In the genomic region with DNA sequence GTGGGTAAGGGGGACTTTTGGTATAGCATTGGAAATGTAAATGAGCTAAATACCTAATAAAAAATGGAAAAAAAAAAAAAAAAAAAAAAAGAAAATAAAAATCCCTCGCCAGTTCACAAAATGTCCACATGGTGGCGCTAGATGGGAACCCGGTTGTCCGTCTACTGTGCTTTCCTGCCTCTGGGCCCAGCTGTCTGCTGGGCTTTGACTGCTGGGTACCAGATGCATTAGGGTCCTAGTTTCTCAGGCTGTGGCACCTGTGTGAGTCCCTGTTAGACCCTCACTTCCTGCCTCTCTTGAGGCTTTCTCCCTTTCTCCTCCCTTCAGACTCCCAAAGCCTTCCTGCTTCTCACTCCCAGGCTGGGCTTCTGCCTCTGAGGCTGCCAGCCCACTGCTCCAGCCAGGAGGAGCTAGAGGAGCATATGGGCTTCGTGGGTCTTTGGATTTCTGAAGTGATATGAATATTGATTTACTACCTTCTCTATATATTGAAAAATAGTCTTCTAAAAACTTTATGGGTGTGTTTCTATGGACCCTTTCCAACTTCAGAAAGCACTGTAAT, we compare ENCODE assay signal across 8 mouse cellular contexts.
DNase-seq lines count a peak whose midpoint lies in the region; ATAC-seq and TF ChIP-seq lines count a peak whose summit lies in the region.
"Had no signal": no experiment of that assay in that cellular context is flagged by ENCODE, and none has a peak within 500 bp of the region (broad histone marks: within the 10 kb centered on the region; RNA-seq: fewer than 3 reads in every experiment).

No protein-coding gene starts in this region.

- H3K4me1 ChIP-seq in kidney, embryonic 14.5 days (ENCODE audit: control insufficient read depth, insufficient read depth, low read length) = peaks cover 6% of the 10 kb centered on the region; the same call in 1 of the 2 replicates
- no peaks in the 10 kb centered on the region for H3K4me1 ChIP-seq in CH12.LX (ENCODE audit: control insufficient read depth in 1 of 2, insufficient read depth in 2 of 2)
- H3K4me1 ChIP-seq in intestine, postnatal 0 days (replicated peaks; ENCODE audit: control insufficient read depth, insufficient read depth, low read length) = no peaks in the 10 kb centered on the region
- H3K4me1 ChIP-seq: neural tube, embryonic 12.5 days had no signal

- H3K9me3 ChIP-seq in kidney, embryonic 14.5 days (ENCODE audit: control insufficient read depth, low read length) = no peaks in the 10 kb centered on the region
- H3K9me3 ChIP-seq in CH12.LX (replicated peaks; ENCODE audit: low read length) = no peaks in the 10 kb centered on the region
- H3K9me3 ChIP-seq in intestine, postnatal 0 days (ENCODE audit: control insufficient read depth) = no peaks in the 10 kb centered on the region
- H3K9me3 ChIP-seq: neural tube, embryonic 12.5 days had no signal

- no peak overlapping the region for H3K27ac ChIP-seq in kidney, embryonic 14.5 days (ENCODE audit: low read depth, low read length)
- no peak overlapping the region for H3K27ac ChIP-seq in CH12.LX (ENCODE audit: insufficient read depth, low read depth)
- no peak overlapping the region for H3K27ac ChIP-seq in intestine, postnatal 0 days (ENCODE audit: low read depth, low read length)
- H3K27ac ChIP-seq: neural tube, embryonic 12.5 days had no signal

- peak; percentile 19 for TF ChIP-seq RAD21 in CH12.LX (IDR thresholded peaks at IDR 0.05; ENCODE audit: low read depth, low read length)

- 0 out of 2 replicates have a peak, but pooled peaks have one; percentile 35 for ATAC-seq in kidney, embryonic 14.5 days (ENCODE audit: low FRiP score, low TSS enrichment)
- ATAC-seq in intestine, postnatal 0 days = no peak

- peak; percentile 50 to 63; a peak in 3 of 4 replicates for TF ChIP-seq CTCF in CH12.LX (conservative IDR thresholded peaks at IDR 0.05 in 1 of 2, IDR thresholded peaks at IDR 0.05 in 1 of 2; ENCODE audit: low read depth in 2 of 2, low read length in 2 of 2)
- peak; percentile 69 for TF ChIP-seq CTCF in intestine, postnatal 0 days (IDR thresholded peaks at IDR 0.05; ENCODE audit: low read depth)

- in situ Hi-C loops in CH12.LX (cut with MboI; ENCODE audit: low pct_ligation_motif_present, low pct_unique_long_range_greater_than_20kb, low sequenced_read_pairs) = no loop called here

- dilution Hi-C loops in CH12.LX (cut with MboI; ENCODE audit: extremely low pct_ligation_motif_present, extremely low pct_unique_long_range_greater_than_20kb, low sequenced_read_pairs) = no loop called here

- no peak for DNase-seq in kidney, postnatal 14 days
- DNase-seq in CH12.LX (ENCODE audit: extremely low read depth) (peak; percentile 23), R1 (ENCODE audit: low read depth, low spot score) (peak; percentile 48)
- peak; percentile 56 for DNase-seq in thymus, postnatal 0 days (ENCODE audit: low spot score)
- no peak for DNase-seq in gastrocnemius, postnatal 25 days

- H3K79me2 ChIP-seq in CH12.LX (replicated peaks; ENCODE audit: control insufficient read depth, extremely low read depth, insufficient read depth, poor library complexity, severe bottlenecking) = no peaks in the 10 kb centered on the region

- H3K4me3 ChIP-seq in kidney, embryonic 14.5 days (ENCODE audit: low read length) = no peak overlapping the region
- no peak overlapping the region for H3K4me3 ChIP-seq in CH12.LX (replicated peaks in 1 of 3; ENCODE audit: low read depth in 2 of 3, low read length in 2 of 3, poor library complexity in 1 of 3)
- no peak overlapping the region for H3K4me3 ChIP-seq in intestine, postnatal 0 days (ENCODE audit: low read depth, low read length)
- H3K4me3 ChIP-seq: neural tube, embryonic 12.5 days had no signal

- no peak overlapping the region for H3K4me2 ChIP-seq in kidney, embryonic 14.5 days (replicated peaks; ENCODE audit: low read depth, low read length)
- H3K4me2 ChIP-seq in CH12.LX (ENCODE audit: insufficient read depth, low read depth, poor library complexity, severe bottlenecking) = no peak overlapping the region
- no peak overlapping the region for H3K4me2 ChIP-seq in intestine, postnatal 0 days (replicated peaks; ENCODE audit: low read depth)
- H3K4me2 ChIP-seq: neural tube, embryonic 12.5 days had no signal

- no peak for TF ChIP-seq POLR2A in CH12.LX (IDR thresholded peaks at IDR 0.05; ENCODE audit: low read depth, low read length)

- H3K36me3 ChIP-seq in kidney, embryonic 14.5 days (ENCODE audit: control insufficient read depth, insufficient read depth, low read length) = no peaks in the 10 kb centered on the region
- H3K36me3 ChIP-seq in CH12.LX (replicated peaks in 1 of 2; ENCODE audit: control insufficient read depth in 1 of 2, insufficient read depth in 1 of 2, low read length in 1 of 2) = no peaks in the 10 kb centered on the region
- no peaks in the 10 kb centered on the region for H3K36me3 ChIP-seq in intestine, postnatal 0 days (ENCODE audit: control insufficient read depth, insufficient read depth)
- H3K36me3 ChIP-seq: neural tube, embryonic 12.5 days had no signal

- 19% methylated on average over 5 of the region's 5 CpGs for WGBS in kidney, embryonic 14.5 days
- WGBS in intestine, postnatal 0 days = 12% methylated on average over 5 of the region's 5 CpGs

- no peak for TF ChIP-seq EP300 in CH12.LX (IDR thresholded peaks at IDR 0.05; ENCODE audit: low read length)

- no peak overlapping the region for H3K9ac ChIP-seq in kidney, embryonic 14.5 days (ENCODE audit: low read depth, low read length)
- no peak overlapping the region for H3K9ac ChIP-seq in CH12.LX (ENCODE audit: insufficient read depth, low read depth)
- no peak overlapping the region for H3K9ac ChIP-seq in intestine, postnatal 0 days (ENCODE audit: low read depth, low read length)
- H3K9ac ChIP-seq: neural tube, embryonic 12.5 days had no signal

- H3K27me3 ChIP-seq in kidney, embryonic 14.5 days (ENCODE audit: control insufficient read depth, insufficient read depth, low read length) = no peaks in the 10 kb centered on the region
- H3K27me3 ChIP-seq in CH12.LX (replicated peaks) = no peaks in the 10 kb centered on the region
- no peaks in the 10 kb centered on the region for H3K27me3 ChIP-seq in intestine, postnatal 0 days (replicated peaks; ENCODE audit: control insufficient read depth, insufficient read depth, low read length)
- H3K27me3 ChIP-seq: neural tube, embryonic 12.5 days had no signal

TF ChIP-seq in CH12.LX, 34 proteins besides CTCF, POLR2A, EP300 and RAD21:
- TF ChIP-seq ZKSCAN1 (IDR thresholded peaks at IDR 0.05; ENCODE audit: borderline replicate concordance, low read depth, low read length) (no peak), ZNF384 (IDR thresholded peaks at IDR 0.05; ENCODE audit: low read depth, low read length) (peak; percentile 90), SMC3 (IDR thresholded peaks at IDR 0.05; ENCODE audit: low read depth, low read length) (peak; percentile 39)

Comparison
In these comparisons a context has a peak if more than half of its experiments do, and no peak if none do; other contexts are left out.
1. DNase-seq: peak in CH12.LX (single experiment), R1 (single experiment) and thymus, postnatal 0 days (single experiment); none in kidney, postnatal 14 days (single experiment) and gastrocnemius, postnatal 25 days (single experiment).